Mouse (Mus musculus) right cerebral cortex, adult 18-20 months (tissue): Measurements from ENCODE around the gene Elf3.
"Not testable (repeated sequence)": the region's sequence is repeated elsewhere in the genome, so short reads cannot be mapped to it uniquely, and the experiment has no call there.

Experiments used
- DNase-seq: peaks from one replicate; pipeline ENCODE4 v3.0.0; 2022; ENCODE audit warnings: mixed read lengths

Elf3 gene

DNA sequence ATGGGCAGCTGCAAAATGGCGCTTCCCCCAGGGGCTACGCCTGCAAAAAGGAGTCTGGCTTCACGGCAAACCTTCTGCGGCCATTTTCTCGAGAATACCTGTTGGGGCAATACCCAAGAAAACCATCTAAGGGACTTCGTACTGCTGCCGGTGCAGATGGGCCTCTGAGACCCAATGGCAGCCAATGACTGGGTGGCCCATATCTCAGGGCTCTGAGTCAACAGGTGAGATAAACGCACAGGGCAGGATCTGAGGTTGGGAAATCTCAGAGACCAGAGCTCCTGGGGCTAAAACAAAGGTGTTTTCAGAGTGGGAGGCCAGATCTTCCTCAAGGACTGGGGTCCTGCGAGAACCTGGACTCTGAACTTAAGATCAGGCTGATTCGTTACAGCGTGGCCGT, 23.6 kb downstream of the Elf3 start:
- no peak for DNase-seq

DNA sequence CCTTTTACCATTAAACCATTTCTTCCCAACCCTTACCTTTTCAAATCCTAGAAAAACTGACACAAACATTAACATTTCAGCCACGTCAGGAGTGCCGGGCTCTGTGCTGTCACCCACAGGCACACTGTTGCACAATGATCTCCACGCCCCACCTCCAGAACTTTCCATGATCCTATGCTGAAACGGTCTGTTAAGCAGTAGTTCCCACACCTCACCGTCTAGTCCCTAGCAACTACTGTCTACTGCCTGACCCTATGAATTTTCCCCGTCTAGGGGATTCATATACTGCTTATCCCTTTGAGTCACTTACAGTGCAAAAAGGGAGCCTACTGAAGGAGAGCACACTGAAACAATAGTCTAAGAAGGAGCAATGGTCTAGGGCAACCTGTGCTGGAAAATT, 24.4 kb downstream of the Elf3 start:
- no peak for DNase-seq

GRCm38 (mm10) chr1:135231878-135232277, 26.5 kb downstream of the Elf3 start:
- DNase-seq: not testable (repeated sequence)

- DNase-seq: no peak
Measured at GRCm38 (mm10) chr1:135227339-135227950, 30.9 kb downstream of the Elf3 start.

DNA sequence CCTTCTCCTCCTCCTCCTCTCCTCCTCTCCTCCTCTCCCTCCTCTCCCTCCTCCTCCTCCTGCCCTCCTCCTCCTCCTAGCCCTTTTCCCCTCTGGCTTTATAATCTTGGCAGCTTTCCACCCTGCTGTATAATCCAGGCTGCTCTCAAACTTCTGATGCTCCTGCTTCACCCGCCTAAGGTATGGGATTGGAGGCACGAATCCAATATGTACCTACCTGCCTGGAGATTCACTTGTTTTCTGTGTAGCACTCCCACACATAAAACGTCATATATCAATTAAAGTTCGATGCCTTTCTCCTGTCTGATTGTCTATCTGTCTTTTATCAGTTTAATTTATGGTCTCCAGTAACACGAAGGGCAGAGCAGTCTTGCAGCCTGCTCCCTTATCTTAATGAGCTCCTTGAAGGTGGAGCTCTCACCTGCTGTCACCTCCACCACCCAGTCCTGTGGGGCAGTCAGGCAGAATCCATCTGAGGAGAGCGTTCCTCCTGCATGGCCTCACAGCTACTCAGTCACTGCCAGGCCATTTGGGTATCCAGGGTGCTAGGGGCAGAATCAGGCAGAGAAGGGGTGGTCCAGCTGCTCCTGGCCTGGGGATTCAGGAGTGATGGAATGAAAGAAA, 33.3 kb downstream of the Elf3 start:
- no peak for DNase-seq

- DNase-seq: no peak
Measured at GRCm38 (mm10) chr1:135224147-135224546, 34.2 kb downstream of the Elf3 start.

- no peak for DNase-seq
Measured at GRCm38 (mm10) chr1:135217607-135218233, 40.6 kb downstream of the Elf3 start.

- DNase-seq: no peak
Measured at GRCm38 (mm10) chr1:135213772-135214640, 44.4 kb downstream of the Elf3 start.

- DNase-seq: no peak
Measured at GRCm38 (mm10) chr1:135210421-135210820, 47.9 kb downstream of the Elf3 start.

- no peak for DNase-seq
Measured at GRCm38 (mm10) chr1:135208716-135209115, 49.7 kb downstream of the Elf3 start.

GRCm38 (mm10) chr1:135206586-135207339, 51.6 kb downstream of the Elf3 start:
- DNase-seq: no peak

DNA sequence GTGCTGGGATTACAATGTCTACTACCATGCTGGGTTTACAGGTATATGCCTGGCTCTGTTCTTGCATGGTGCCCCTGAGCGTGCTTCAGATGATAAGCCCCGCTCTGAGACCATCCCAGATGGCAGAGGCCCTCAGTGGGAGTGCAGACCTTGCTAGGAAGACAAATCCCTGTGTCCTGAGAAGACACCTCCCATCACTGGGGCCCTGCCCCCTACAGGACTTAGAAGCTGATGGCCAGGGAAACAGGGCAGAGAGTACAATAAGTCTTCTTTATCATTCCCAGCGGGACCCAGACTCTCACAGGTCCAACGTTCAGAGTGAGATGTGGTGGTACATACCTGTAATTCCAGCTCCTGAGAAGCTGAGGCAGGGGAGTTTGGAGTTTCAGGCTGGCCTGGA, 53.1 kb downstream of the Elf3 start:
- no peak for DNase-seq

DNA sequence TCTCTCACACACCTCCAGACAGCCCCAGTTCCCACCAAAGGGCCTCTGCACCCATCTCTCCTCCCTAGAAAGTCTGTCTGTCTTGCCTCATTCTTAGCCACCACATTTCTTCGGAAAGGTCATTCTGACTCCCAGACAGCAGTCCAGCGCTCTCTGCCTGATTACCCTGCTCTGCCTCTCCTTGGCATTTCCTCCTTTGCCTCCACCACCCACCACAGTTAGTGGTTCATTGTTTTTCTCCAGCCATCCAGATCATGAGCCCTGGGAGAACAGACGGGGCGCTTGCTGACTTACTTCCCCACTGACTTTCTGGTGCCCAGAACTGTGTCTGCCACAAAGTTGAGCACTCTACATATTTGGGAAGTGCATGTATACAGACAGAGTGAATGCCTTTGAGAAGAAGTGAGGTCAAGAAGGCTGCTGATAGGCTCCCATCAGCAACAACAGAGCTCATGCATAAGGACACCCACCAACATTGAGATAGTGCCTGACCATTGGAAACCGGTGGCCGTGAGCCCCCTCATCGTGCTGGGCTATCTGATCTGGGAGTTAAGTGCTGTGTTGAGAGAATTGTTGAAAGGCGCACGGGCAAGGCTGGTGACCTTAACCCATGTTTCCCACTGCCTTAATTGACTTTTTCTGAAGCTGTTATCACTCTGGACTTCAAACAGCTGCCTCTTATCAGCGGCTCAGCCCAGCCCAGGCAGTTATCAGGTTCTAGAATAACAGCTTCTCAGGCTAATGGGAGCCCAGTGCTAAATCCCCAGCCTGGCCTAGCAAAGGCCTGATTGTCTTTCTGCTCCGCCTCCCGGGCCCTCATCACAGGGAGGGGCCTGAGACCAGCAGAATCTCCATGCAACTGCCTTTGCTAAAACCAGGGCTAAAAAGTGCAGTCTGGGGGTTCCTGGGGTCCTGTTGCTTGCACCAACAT, 53.9 kb downstream of the Elf3 start:
- DNase-seq: no peak
